Comparison of ENCODE assay signal across 26 mouse cellular contexts in genomic region chr6:107788224-107788893, GRCm38 (mm10).
DNase-seq lines count a peak whose midpoint lies in the region; ATAC-seq and TF ChIP-seq lines count a peak whose summit lies in the region.
"Had no signal": no experiment of that assay in that cellular context is flagged by ENCODE, and none has a peak within 500 bp of the region (broad histone marks: within the 10 kb centered on the region; RNA-seq: fewer than 3 reads in every experiment).

No protein-coding gene starts in this region.

- H3K27me3 ChIP-seq in embryonic facial prominence, embryonic 12.5 days = no peaks in the 10 kb centered on the region
- no peaks in the 10 kb centered on the region for H3K27me3 ChIP-seq in embryonic facial prominence, embryonic 10.5 days (replicated peaks; ENCODE audit: low read depth, poor library complexity, severe bottlenecking)
- no peaks in the 10 kb centered on the region for H3K27me3 ChIP-seq in hindbrain, embryonic 12.5 days
- H3K27me3 ChIP-seq in hindbrain, embryonic 16.5 days (replicated peaks; ENCODE audit: control insufficient read depth, insufficient read depth, low read length) = no peaks in the 10 kb centered on the region
- H3K27me3 ChIP-seq in kidney, postnatal 0 days (ENCODE audit: insufficient read depth, low read length) = no peaks in the 10 kb centered on the region
- H3K27me3 ChIP-seq in kidney, adult 2 months (replicated peaks; ENCODE audit: control insufficient read depth, insufficient read depth, low read length) = no peaks in the 10 kb centered on the region
- no peaks in the 10 kb centered on the region for H3K27me3 ChIP-seq in neural tube, embryonic 11.5 days (ENCODE audit: control insufficient read depth, insufficient read depth, low read length)
- H3K27me3 ChIP-seq: embryonic facial prominence, embryonic 13.5 days; heart, embryonic 12.5 days; limb, embryonic 15.5 days; neural tube, embryonic 15.5 days had no signal

- 0 out of 2 replicates have a peak, but pooled peaks have one; percentile 21 for TF ChIP-seq CTCF in kidney, postnatal 0 days (IDR thresholded peaks at IDR 0.05; ENCODE audit: low read depth)
- no peak for TF ChIP-seq CTCF in kidney, adult 2 months (conservative IDR thresholded peaks at IDR 0.05; ENCODE audit: insufficient read depth, insufficient read length, low read depth, low read length)

- WGBS in embryonic facial prominence, embryonic 12.5 days = 81% methylated on average over 2 of the region's 2 CpGs
- WGBS in embryonic facial prominence, embryonic 10.5 days = 89% methylated on average over 2 of the region's 2 CpGs
- WGBS in hindbrain, embryonic 12.5 days = 68% methylated on average over 2 of the region's 2 CpGs
- WGBS in hindbrain, embryonic 16.5 days = 83% methylated on average over 2 of the region's 2 CpGs
- 54% methylated on average over 2 of the region's 2 CpGs for WGBS in kidney, postnatal 0 days
- 58% methylated on average over 2 of the region's 2 CpGs for WGBS in kidney, adult 2 months
- WGBS in neural tube, embryonic 11.5 days = 72% methylated on average over 2 of the region's 2 CpGs

- no peak overlapping the region for H3K27ac ChIP-seq in embryonic facial prominence, embryonic 12.5 days
- H3K27ac ChIP-seq in embryonic facial prominence, embryonic 10.5 days (replicated peaks) = no peak overlapping the region
- no peak overlapping the region for H3K27ac ChIP-seq in hindbrain, embryonic 12.5 days
- H3K27ac ChIP-seq in hindbrain, embryonic 16.5 days (ENCODE audit: low read depth, low read length) = no peak overlapping the region
- no peak overlapping the region for H3K27ac ChIP-seq in kidney, postnatal 0 days
- no peak overlapping the region for H3K27ac ChIP-seq in kidney, adult 2 months (ENCODE audit: insufficient read depth, low read depth, low read length)
- no peak overlapping the region for H3K27ac ChIP-seq in neural tube, embryonic 11.5 days (ENCODE audit: low read depth, low read length)
- H3K27ac ChIP-seq: embryonic facial prominence, embryonic 13.5 days; left cerebral cortex, adult 2 months; limb, embryonic 15.5 days; liver, embryonic 14.5 days; neural tube, embryonic 15.5 days had no signal

- no peaks in the 10 kb centered on the region for H3K9me3 ChIP-seq in embryonic facial prominence, embryonic 12.5 days
- no peaks in the 10 kb centered on the region for H3K9me3 ChIP-seq in embryonic facial prominence, embryonic 10.5 days
- H3K9me3 ChIP-seq in hindbrain, embryonic 12.5 days (replicated peaks) = no peaks in the 10 kb centered on the region
- H3K9me3 ChIP-seq in hindbrain, embryonic 16.5 days (ENCODE audit: control insufficient read depth, low read length) = no peaks in the 10 kb centered on the region
- H3K9me3 ChIP-seq in kidney, postnatal 0 days (replicated peaks; ENCODE audit: low read length) = no peaks in the 10 kb centered on the region
- H3K9me3 ChIP-seq in neural tube, embryonic 11.5 days (ENCODE audit: control insufficient read depth, low read length) = no peaks in the 10 kb centered on the region
- H3K9me3 ChIP-seq: embryonic facial prominence, embryonic 13.5 days; heart, embryonic 12.5 days; limb, embryonic 15.5 days; neural tube, embryonic 15.5 days had no signal

- H3K9ac ChIP-seq in embryonic facial prominence, embryonic 12.5 days = no peak overlapping the region
- H3K9ac ChIP-seq in hindbrain, embryonic 12.5 days = no peak overlapping the region
- H3K9ac ChIP-seq in hindbrain, embryonic 16.5 days (ENCODE audit: low read depth, low read length) = no peak overlapping the region
- H3K9ac ChIP-seq in kidney, postnatal 0 days (ENCODE audit: low read depth, low read length) = no peak overlapping the region
- no peak overlapping the region for H3K9ac ChIP-seq in neural tube, embryonic 11.5 days (ENCODE audit: low read length)
- H3K9ac ChIP-seq: embryonic facial prominence, embryonic 13.5 days; heart, embryonic 12.5 days; limb, embryonic 15.5 days; liver, embryonic 14.5 days; lung, embryonic 14.5 days; neural tube, embryonic 15.5 days had no signal

- TF ChIP-seq POLR2A in kidney, adult 2 months (IDR thresholded peaks at IDR 0.05; ENCODE audit: low read depth, low read length) = no peak

- no peak overlapping the region for H3K4me2 ChIP-seq in embryonic facial prominence, embryonic 12.5 days (replicated peaks)
- H3K4me2 ChIP-seq in hindbrain, embryonic 12.5 days (replicated peaks) = no peak overlapping the region
- no peak overlapping the region for H3K4me2 ChIP-seq in hindbrain, embryonic 16.5 days (ENCODE audit: low read length)
- H3K4me2 ChIP-seq in kidney, postnatal 0 days (ENCODE audit: low read length) = no peak overlapping the region
- H3K4me2 ChIP-seq in neural tube, embryonic 11.5 days (ENCODE audit: low read depth) = no peak overlapping the region
- H3K4me2 ChIP-seq: embryonic facial prominence, embryonic 13.5 days; heart, embryonic 12.5 days; limb, embryonic 15.5 days; lung, embryonic 14.5 days; neural tube, embryonic 15.5 days had no signal

- ATAC-seq in embryonic facial prominence, embryonic 12.5 days (ENCODE audit: insufficient number of reproducible peaks, insufficient read depth, low FRiP score, low TSS enrichment) = peak; percentile 52; the same call in 1 of the 2 replicates
- ATAC-seq in hindbrain, embryonic 12.5 days (ENCODE audit: low FRiP score) = 0 out of 2 replicates have a peak, but pooled peaks have one; percentile 56
- no peak for ATAC-seq in hindbrain, embryonic 16.5 days
- ATAC-seq in kidney, postnatal 0 days (replicated peaks; ENCODE audit: low FRiP score, low read depth) = peak; percentile 36; the same call in 1 of the 2 replicates
- ATAC-seq in neural tube, embryonic 11.5 days (ENCODE audit: insufficient read depth, low FRiP score, low TSS enrichment) = 0 out of 2 replicates have a peak, but pooled peaks have one; percentile 10

- H3K4me1 ChIP-seq in embryonic facial prominence, embryonic 12.5 days = no peaks in the 10 kb centered on the region
- H3K4me1 ChIP-seq in embryonic facial prominence, embryonic 10.5 days = no peaks in the 10 kb centered on the region
- no peaks in the 10 kb centered on the region for H3K4me1 ChIP-seq in hindbrain, embryonic 12.5 days
- H3K4me1 ChIP-seq in hindbrain, embryonic 16.5 days (ENCODE audit: control insufficient read depth, insufficient read depth, low read depth, low read length) = no peaks in the 10 kb centered on the region
- no peaks in the 10 kb centered on the region for H3K4me1 ChIP-seq in kidney, postnatal 0 days (replicated peaks; ENCODE audit: insufficient read depth, low read length)
- no peaks in the 10 kb centered on the region for H3K4me1 ChIP-seq in kidney, adult 2 months (ENCODE audit: control insufficient read depth, insufficient read depth, low read length)
- H3K4me1 ChIP-seq in neural tube, embryonic 11.5 days (ENCODE audit: control insufficient read depth, insufficient read depth, low read length) = no peaks in the 10 kb centered on the region
- H3K4me1 ChIP-seq: embryonic facial prominence, embryonic 13.5 days; heart, embryonic 12.5 days; limb, embryonic 15.5 days; neural tube, embryonic 15.5 days had no signal

- DNase-seq in embryonic facial prominence, embryonic 10.5 days (ENCODE audit: low spot score) = no peak
- peak; percentile 7 for DNase-seq in kidney, postnatal 0 days (ENCODE audit: low spot score)
- DNase-seq in kidney, adult 2 months = no peak
- DNase-seq in neural tube, embryonic 11.5 days (ENCODE audit: low spot score) = no peak
- DNase-seq in neural tube, embryonic 10.5 days (ENCODE audit: extremely low spot score, low spot score) = no peak
- DNase-seq: adrenal gland, postnatal 10 days; cerebellum, adult 18-20 months; cerebellum, postnatal 14 days; gastrocnemius, postnatal 25 days; heart, adult 18-20 months; heart, postnatal 14 days; kidney, adult 8-10 months; left cerebral cortex, postnatal 4 days; lung, embryonic 14.5 days; right cerebral cortex, adult 18-20 months had no signal

- H3K4me3 ChIP-seq in embryonic facial prominence, embryonic 12.5 days = no peak overlapping the region
- H3K4me3 ChIP-seq in embryonic facial prominence, embryonic 10.5 days = no peak overlapping the region
- no peak overlapping the region for H3K4me3 ChIP-seq in hindbrain, embryonic 12.5 days
- no peak overlapping the region for H3K4me3 ChIP-seq in hindbrain, embryonic 16.5 days (ENCODE audit: low read length)
- no peak overlapping the region for H3K4me3 ChIP-seq in kidney, postnatal 0 days (replicated peaks; ENCODE audit: low read depth, low read length)
- H3K4me3 ChIP-seq in kidney, adult 2 months (ENCODE audit: insufficient read depth, low read depth, low read length) = no peak overlapping the region
- no peak overlapping the region for H3K4me3 ChIP-seq in neural tube, embryonic 11.5 days (ENCODE audit: low read depth, low read length)
- H3K4me3 ChIP-seq: embryonic facial prominence, embryonic 13.5 days; erythroblast, embryonic 14.5 days; heart, embryonic 12.5 days; left cerebral cortex, adult 2 months; limb, embryonic 15.5 days; myocyte; neural tube, embryonic 15.5 days had no signal

- no peaks in the 10 kb centered on the region for H3K36me3 ChIP-seq in embryonic facial prominence, embryonic 12.5 days
- no peaks in the 10 kb centered on the region for H3K36me3 ChIP-seq in embryonic facial prominence, embryonic 10.5 days (replicated peaks)
- H3K36me3 ChIP-seq in hindbrain, embryonic 12.5 days = no peaks in the 10 kb centered on the region
- no peaks in the 10 kb centered on the region for H3K36me3 ChIP-seq in hindbrain, embryonic 16.5 days (ENCODE audit: control insufficient read depth, insufficient read depth, low read length)
- no peaks in the 10 kb centered on the region for H3K36me3 ChIP-seq in kidney, postnatal 0 days (ENCODE audit: insufficient read depth, low read length)
- H3K36me3 ChIP-seq in kidney, adult 2 months (ENCODE audit: control insufficient read depth, insufficient read depth, low read length) = no peaks in the 10 kb centered on the region
- H3K36me3 ChIP-seq in neural tube, embryonic 11.5 days (ENCODE audit: control insufficient read depth, insufficient read depth, low read length) = no peaks in the 10 kb centered on the region
- H3K36me3 ChIP-seq: embryonic facial prominence, embryonic 13.5 days; heart, embryonic 12.5 days; limb, embryonic 15.5 days; neural tube, embryonic 15.5 days had no signal
